ENCODE assay signal across 17 mouse cellular contexts in the genomic region with DNA sequence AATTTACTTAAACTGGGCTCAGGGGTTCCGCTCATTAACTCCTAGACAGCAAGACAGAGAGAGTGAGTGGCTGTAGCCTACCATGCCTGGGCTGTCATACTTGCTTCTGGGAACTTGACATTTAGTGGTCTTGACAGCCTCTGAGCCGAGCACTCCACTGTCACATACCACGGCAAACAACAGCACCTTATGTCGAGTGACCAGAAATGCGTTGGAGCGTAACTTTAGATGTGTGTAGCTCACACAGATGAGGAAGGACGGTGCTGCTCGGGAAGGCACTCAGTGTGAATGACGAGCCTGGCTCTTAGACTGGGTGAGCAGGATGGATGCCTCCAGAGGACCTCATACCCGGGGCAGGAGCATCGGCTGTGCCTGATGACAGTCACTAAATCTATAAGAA.
DNase-seq lines count a peak whose midpoint lies in the region; ATAC-seq and TF ChIP-seq lines count a peak whose summit lies in the region.
"Had no signal": no experiment of that assay in that cellular context is flagged by ENCODE, and none has a peak within 500 bp of the region (broad histone marks: within the 10 kb centered on the region; RNA-seq: fewer than 3 reads in every experiment).

No protein-coding gene starts in this region.

- WGBS in kidney, embryonic 14.5 days = 49% methylated on average over 11 of the region's 11 CpGs
- WGBS in embryonic facial prominence, embryonic 12.5 days = 52% methylated on average over 11 of the region's 11 CpGs
- WGBS in midbrain, embryonic 12.5 days = 62% methylated on average over 11 of the region's 11 CpGs

- no peak overlapping the region for H3K4me2 ChIP-seq in kidney, embryonic 14.5 days (replicated peaks; ENCODE audit: low read depth, low read length)
- H3K4me2 ChIP-seq in embryonic facial prominence, embryonic 12.5 days (replicated peaks) = no peak overlapping the region
- no peak overlapping the region for H3K4me2 ChIP-seq in midbrain, embryonic 12.5 days (replicated peaks)
- H3K4me2 ChIP-seq: limb, embryonic 12.5 days had no signal

- no peaks in the 10 kb centered on the region for H3K27me3 ChIP-seq in kidney, embryonic 14.5 days (ENCODE audit: control insufficient read depth, insufficient read depth, low read length)
- H3K27me3 ChIP-seq in embryonic facial prominence, embryonic 12.5 days = no peaks in the 10 kb centered on the region
- H3K27me3 ChIP-seq in midbrain, embryonic 12.5 days = no peaks in the 10 kb centered on the region
- H3K27me3 ChIP-seq: limb, embryonic 12.5 days had no signal

- ATAC-seq in kidney, embryonic 14.5 days (ENCODE audit: low FRiP score, low TSS enrichment) = peak; percentile 76
- ATAC-seq in embryonic facial prominence, embryonic 12.5 days (ENCODE audit: insufficient number of reproducible peaks, insufficient read depth, low FRiP score, low TSS enrichment) = 0 out of 2 replicates have a peak, but pooled peaks have one; percentile 42
- 0 out of 2 replicates have a peak, but pooled peaks have one; percentile 65 for ATAC-seq in midbrain, embryonic 12.5 days (ENCODE audit: low FRiP score, low read depth)
- ATAC-seq: inflammation-experienced regulatory T-cells, adult 6 months had no signal

- H3K36me3 ChIP-seq in kidney, embryonic 14.5 days (ENCODE audit: control insufficient read depth, insufficient read depth, low read length) = no peaks in the 10 kb centered on the region
- H3K36me3 ChIP-seq in embryonic facial prominence, embryonic 12.5 days = peaks cover 7% of the 10 kb centered on the region; the same call in 1 of the 2 replicates
- peaks cover 24% of the 10 kb centered on the region for H3K36me3 ChIP-seq in midbrain, embryonic 12.5 days

- no peak overlapping the region for H3K4me3 ChIP-seq in kidney, embryonic 14.5 days (ENCODE audit: low read length)
- no peak overlapping the region for H3K4me3 ChIP-seq in embryonic facial prominence, embryonic 12.5 days
- H3K4me3 ChIP-seq in midbrain, embryonic 12.5 days = no peak overlapping the region
- H3K4me3 ChIP-seq: heart, adult 2 months; limb, embryonic 12.5 days; megakaryocyte, embryonic 14.5 days had no signal

- no peak overlapping the region for H3K27ac ChIP-seq in kidney, embryonic 14.5 days (ENCODE audit: low read depth, low read length)
- H3K27ac ChIP-seq in embryonic facial prominence, embryonic 12.5 days = no peak overlapping the region
- H3K27ac ChIP-seq in midbrain, embryonic 12.5 days (replicated peaks) = peak overlapping the region; percentile 17; the same call in 1 of the 2 replicates
- H3K27ac ChIP-seq: heart, adult 2 months; limb, embryonic 12.5 days; liver, embryonic 14.5 days had no signal

- TF ChIP-seq POLR2A in brain, embryonic 14.5 days (IDR thresholded peaks at IDR 0.05; ENCODE audit: borderline replicate concordance, extremely low read depth, insufficient read depth, insufficient read length, poor library complexity, severe bottlenecking) = no peak

- no peak for DNase-seq in kidney, postnatal 25 days
- peak; percentile 44 for DNase-seq in brain, embryonic 14.5 days (ENCODE audit: low read depth)
- no peak for DNase-seq in B cell, adult 2 months
- DNase-seq in spleen, adult 18-20 months = no peak
- DNase-seq in right cerebral cortex, postnatal 10 days (ENCODE audit: low spot score in 2 of 2) = no peak
- DNase-seq: gastrocnemius, postnatal 10 days; heart, adult 2 months; kidney, adult 9 months; layer of hippocampus, adult 9-11 months; thymus, postnatal 4 days had no signal

- no peak overlapping the region for H3K9ac ChIP-seq in kidney, embryonic 14.5 days (ENCODE audit: low read depth, low read length)
- no peak overlapping the region for H3K9ac ChIP-seq in embryonic facial prominence, embryonic 12.5 days
- no peak overlapping the region for H3K9ac ChIP-seq in midbrain, embryonic 12.5 days (replicated peaks)
- H3K9ac ChIP-seq: limb, embryonic 12.5 days; liver, embryonic 14.5 days had no signal

- H3K9me3 ChIP-seq in kidney, embryonic 14.5 days (ENCODE audit: control insufficient read depth, low read length) = no peaks in the 10 kb centered on the region
- H3K9me3 ChIP-seq in embryonic facial prominence, embryonic 12.5 days = no peaks in the 10 kb centered on the region
- no peaks in the 10 kb centered on the region for H3K9me3 ChIP-seq in midbrain, embryonic 12.5 days
- H3K9me3 ChIP-seq: limb, embryonic 12.5 days; megakaryocyte, embryonic 14.5 days had no signal

- peaks cover 3% of the 10 kb centered on the region; the same call in 1 of the 2 replicates for H3K4me1 ChIP-seq in kidney, embryonic 14.5 days (ENCODE audit: control insufficient read depth, insufficient read depth, low read length)
- H3K4me1 ChIP-seq in embryonic facial prominence, embryonic 12.5 days = peaks cover 18% of the 10 kb centered on the region
- H3K4me1 ChIP-seq in midbrain, embryonic 12.5 days = peaks cover 6% of the 10 kb centered on the region; the same call in 1 of the 2 replicates

- no peak for TF ChIP-seq CTCF in brain, embryonic 14.5 days (IDR thresholded peaks at IDR 0.05; ENCODE audit: borderline replicate concordance, extremely low read depth, insufficient read depth, insufficient read length)
